Mouse (Mus musculus) stomach, embryonic 16.5 days (tissue): ENCODE data around the gene Scn1a. TPM values are rescaled to one million over a fixed set of nuclear protein-coding genes. Genes with fewer than 3 reads are reported as not detected.
A peak's percentile ranks its signal among the peaks of the same experiment; 100 is the strongest.

ENCODE experiments used
- ATAC-seq: fragments of 200-750 bp; cut with Nextera tagmentation; 2 replicates; pipeline ENCODE4 v1.8.0; 2017; ENCODE audit warnings: moderate number of reproducible peaks, moderate TSS enrichment; ENCODE audit not compliant: insufficient read depth, low FRiP score
- H3K27ac ChIP-seq: fragments of 300-500 bp; sonication (generic); 2 replicates; pipeline ENCODE4 v1.5.1; 2014; ENCODE audit warnings: low read length
- H3K27me3 ChIP-seq: fragments of 300-500 bp; sonication (generic); 2 replicates; pipeline ENCODE4 v1.6.1; 2014; ENCODE audit warnings: low read length, control low read depth, mixed read lengths; ENCODE audit not compliant: control insufficient read depth, insufficient read depth
- H3K36me3 ChIP-seq: fragments of 300-500 bp; sonication (generic); 2 replicates; pipeline ENCODE4 v1.6.1; 2014; ENCODE audit warnings: low read length; ENCODE audit not compliant: control insufficient read depth, insufficient read depth
- H3K4me1 ChIP-seq: fragments of 300-500 bp; sonication (generic); 2 replicates; pipeline ENCODE4 v1.6.1; 2014; ENCODE audit warnings: low read length, control low read depth, mixed read lengths; ENCODE audit not compliant: control insufficient read depth, insufficient read depth
- H3K4me2 ChIP-seq: fragments of 300-500 bp; sonication (generic); 2 replicates; pipeline ENCODE4 v1.6.1; 2014; ENCODE audit warnings: low read depth, low read length, mixed read lengths
- H3K4me3 ChIP-seq: fragments of 300-500 bp; sonication (generic); replicated peaks from 2 replicates; pipeline ENCODE4 v1.5.1; 2014; ENCODE audit warnings: mild to moderate bottlenecking, low read length
- H3K9ac ChIP-seq: fragments of 300-500 bp; sonication (generic); 2 replicates; pipeline ENCODE4 v1.6.1; 2014; ENCODE audit warnings: low read length
- H3K9me3 ChIP-seq: fragments of 300-500 bp; sonication (generic); replicated peaks from 2 replicates; pipeline ENCODE4 v1.6.1; 2016; ENCODE audit warnings: low read length, control low read depth; ENCODE audit not compliant: control insufficient read depth
- WGBS: fragments of 180-500 bp; shearing (Covaris S2); extraction: QIAGEN DNeasy Blood & Tissue Kit; methylation state at CpG from one replicate; pipeline ENCODE4 v1.1.7; 2014; 5-methylcytosine and 5-hydroxymethylcytosine counted together
- polyA plus RNA-seq: library from polyadenylated mRNA; unstranded; fragments of >200 nt; fragmentation: Nextera tagmentation; extraction: Ambion mirVana; gene quantifications from 2 replicates; pipeline ENCODE4 v1.2.1, GENCODE M21; 2015

Gene Scn1a
- polyA plus RNA-seq, 1 experiment from 2014 or later = 0.18 TPM

- H3K4me2 ChIP-seq = no peak overlapping the region
- H3K27me3 ChIP-seq = no peaks in the 10 kb centered on the region
Observed at GRCm38 (mm10) chr2:66336396-66336795, 104.2 kb downstream of the Scn1a start.

DNA sequence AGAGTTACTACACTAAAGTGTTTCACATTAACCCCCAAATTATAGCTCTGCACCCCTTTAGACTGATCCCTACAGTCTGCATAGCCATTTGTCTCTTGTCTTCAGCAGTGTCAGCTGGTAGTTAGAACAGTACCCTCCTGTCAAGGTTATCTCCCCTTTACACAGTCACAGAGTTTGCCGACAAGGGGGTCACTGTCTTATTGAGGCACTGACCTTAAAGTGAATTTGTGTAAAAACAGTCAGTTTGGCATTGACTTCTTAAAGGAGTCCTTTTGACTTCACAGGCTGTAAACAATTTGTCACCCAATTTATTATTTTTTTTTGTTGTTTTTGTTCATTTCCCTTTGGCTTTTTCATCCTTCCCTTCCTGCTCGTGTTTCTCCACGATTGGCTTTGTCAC is 168.1 kb downstream of the Scn1a start:
- no peaks in the 10 kb centered on the region for H3K9me3 ChIP-seq
- H3K4me3 ChIP-seq = no peak overlapping the region
- no peak for ATAC-seq
- H3K4me1 ChIP-seq = no peaks in the 10 kb centered on the region
- no peaks in the 10 kb centered on the region for H3K36me3 ChIP-seq
- H3K4me2 ChIP-seq = no peak overlapping the region
- H3K27ac ChIP-seq = no peak overlapping the region
- no peaks in the 10 kb centered on the region for H3K27me3 ChIP-seq
- 76% methylated on average over 3 of the region's 3 CpGs for WGBS
- H3K9ac ChIP-seq = no peak overlapping the region

More at GRCm38 (mm10) chr2:66336396-66336795, 104.2 kb downstream of the Scn1a start:
- Histone ChIP-seq H3K36me3 (no peaks in the 10 kb centered on the region), H3K9me3 (no peaks in the 10 kb centered on the region), H3K27ac (no peak overlapping the region), H3K9ac (no peak overlapping the region), H3K4me3 (no peak overlapping the region), H3K4me1 (no peaks in the 10 kb centered on the region)
- WGBS = 69% methylated on average over 6 of the region's 6 CpGs
- no peak for ATAC-seq

DNA sequence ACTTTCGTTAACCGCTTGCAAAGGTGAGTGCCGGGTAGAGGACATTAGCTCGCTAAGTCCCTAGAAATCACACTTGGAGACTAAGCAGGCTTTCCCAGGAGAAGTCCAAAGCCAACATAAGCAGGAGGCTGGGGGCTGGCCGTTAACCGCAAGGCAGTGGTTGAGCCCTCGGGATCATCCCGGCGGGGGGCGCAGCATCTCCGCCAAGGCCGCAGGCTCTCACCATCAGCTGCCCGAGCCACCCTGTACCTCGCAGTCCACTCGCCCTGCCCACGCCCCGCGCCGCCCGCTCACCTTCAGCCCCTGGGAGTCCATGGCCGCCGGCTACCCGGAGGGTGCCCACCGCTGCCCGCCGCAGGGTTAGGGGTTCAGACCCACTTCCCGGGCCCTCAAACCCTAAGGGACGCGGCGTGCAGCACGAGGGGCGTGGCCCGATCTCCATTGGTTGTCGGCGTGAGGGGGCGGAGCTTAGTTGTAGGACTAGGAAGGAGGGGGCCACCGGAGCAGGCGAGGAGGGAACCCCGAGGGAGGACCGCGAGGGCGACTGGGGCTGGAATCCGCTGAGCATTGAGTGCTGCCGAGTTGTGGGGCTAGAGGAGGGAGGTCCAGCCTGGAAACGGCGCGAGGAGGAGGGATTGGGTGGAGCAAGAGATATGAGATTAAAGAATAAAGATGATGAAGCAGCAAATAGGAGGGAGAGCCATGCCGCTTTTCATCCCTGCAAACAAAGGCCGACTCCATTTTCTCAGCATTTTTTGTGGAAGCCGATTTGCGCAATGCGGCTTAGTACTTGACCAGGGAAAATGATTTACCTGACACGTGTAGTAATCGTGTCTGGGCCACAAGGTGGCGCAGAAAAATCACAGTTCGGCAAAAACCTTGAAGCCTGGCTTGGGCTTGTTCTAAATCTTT is 184.2 kb downstream of the Scn1a start, which contains the start of gene Ttc21b:
TSS of gene Ttc21b (minus strand) at position 398 of the 912 bp plus-strand sequence.
- Histone ChIP-seq H3K9ac (peak within 1 kb of the TSS; percentile 83), H3K27me3 (no peaks in the 10 kb centered on the region), H3K27ac (peak within 1 kb of the TSS; percentile 42; the same call in 1 of the 2 replicates), H3K4me3 (peak within 1 kb of the TSS; percentile 89), H3K4me1 (peaks cover 7% of the 10 kb centered on the region; the same call in 1 of the 2 replicates), H3K4me2 (peak within 1 kb of the TSS; percentile 65), H3K36me3 (no peaks in the 10 kb centered on the region), H3K9me3 (no peaks in the 10 kb centered on the region)
- WGBS = under 1% methylated on average over 56 of the region's 56 CpGs
- ATAC-seq = peak; percentile 99

DNA sequence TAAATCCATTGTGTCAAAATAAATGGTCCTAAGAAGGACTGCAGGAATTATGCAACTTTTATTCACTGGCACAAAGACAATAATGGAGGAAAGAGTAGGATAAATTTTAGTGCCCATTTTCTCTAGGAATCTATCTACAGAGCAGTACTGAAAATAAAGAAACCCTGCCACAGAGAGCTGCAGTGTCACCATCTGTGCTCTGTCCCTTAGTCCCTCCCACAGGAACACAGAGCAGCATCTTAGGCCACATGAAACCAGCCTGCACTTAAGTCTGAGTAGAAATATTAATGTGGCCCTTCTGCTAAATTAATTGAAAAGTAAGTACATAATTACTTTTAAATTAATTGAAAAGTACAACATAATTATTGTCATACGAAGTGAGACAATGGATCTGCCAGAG is 196.6 kb downstream of the Scn1a start:
- no peak overlapping the region for H3K4me2 ChIP-seq

GRCm38 (mm10) chr2:66240334-66240733 is 200.3 kb downstream of the Scn1a start:
- Histone ChIP-seq H3K4me2 (no peak overlapping the region), H3K27me3 (no peaks in the 10 kb centered on the region), H3K9me3 (no peaks in the 10 kb centered on the region), H3K27ac (no peak overlapping the region), H3K4me1 (no peaks in the 10 kb centered on the region), H3K36me3 (no peaks in the 10 kb centered on the region; the same call in 1 of the 2 replicates), H3K4me3 (no peak overlapping the region), H3K9ac (no peak overlapping the region)
- ATAC-seq = no peak
- WGBS = 81% methylated on average over 1 of the region's 1 CpGs

More for the DNA sequence above, 196.6 kb downstream of the Scn1a start:
- peaks cover 4% of the 10 kb centered on the region; the same call in 1 of the 2 replicates for H3K36me3 ChIP-seq
- no peak overlapping the region for H3K27ac ChIP-seq
- no peaks in the 10 kb centered on the region for H3K4me1 ChIP-seq
- ATAC-seq = no peak
- H3K9ac ChIP-seq = no peak overlapping the region
- H3K27me3 ChIP-seq = no peaks in the 10 kb centered on the region
- H3K9me3 ChIP-seq = no peaks in the 10 kb centered on the region
- WGBS = 88% methylated on average over 1 of the region's 1 CpGs
- H3K4me3 ChIP-seq = no peak overlapping the region

- Histone ChIP-seq H3K4me3 (no peak overlapping the region), H3K27ac (no peak overlapping the region), H3K9me3 (no peaks in the 10 kb centered on the region), H3K27me3 (no peaks in the 10 kb centered on the region), H3K9ac (no peak overlapping the region), H3K4me2 (no peak overlapping the region), H3K4me1 (no peaks in the 10 kb centered on the region), H3K36me3 (no peaks in the 10 kb centered on the region; the same call in 1 of the 2 replicates)
- 88% methylated on average over 5 of the region's 5 CpGs for WGBS
- ATAC-seq = no peak
Observed at GRCm38 (mm10) chr2:66238886-66239285, 201.8 kb downstream of the Scn1a start.

DNA sequence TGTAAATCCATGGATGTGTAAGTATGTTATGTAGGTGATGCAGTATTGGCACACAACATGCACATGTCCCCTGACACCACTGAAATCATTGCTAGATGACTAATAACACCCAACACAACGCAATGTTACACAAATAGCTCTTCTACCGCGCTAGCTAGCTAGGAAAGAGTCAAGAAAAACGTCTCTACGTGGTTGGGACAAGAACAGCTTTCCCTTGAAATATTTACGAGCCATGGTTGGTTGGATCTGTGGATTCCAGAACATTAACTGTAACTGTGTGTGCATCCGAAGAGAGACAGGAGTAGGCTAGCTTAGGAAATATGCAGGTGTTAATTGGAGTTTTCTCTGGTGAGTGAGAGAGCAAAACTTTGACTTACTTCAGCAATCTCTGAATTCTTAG is 219.7 kb downstream of the Scn1a start:
- H3K27ac ChIP-seq = no peak overlapping the region
- no peak for ATAC-seq
- WGBS = 93% methylated on average over 7 of the region's 7 CpGs
- no peaks in the 10 kb centered on the region for H3K9me3 ChIP-seq
- 0 out of 2 replicates have a peak, but pooled peaks cover 3% of the 10 kb centered on the region for H3K36me3 ChIP-seq
- no peak overlapping the region for H3K4me3 ChIP-seq
- no peaks in the 10 kb centered on the region for H3K27me3 ChIP-seq
- no peak overlapping the region for H3K4me2 ChIP-seq
- no peak overlapping the region for H3K9ac ChIP-seq
- no peaks in the 10 kb centered on the region for H3K4me1 ChIP-seq

Other genes with a start within 250 kb of the Scn1a start
- 11.7 and 12.6 TPM in 2 replicates for gene Ttc21b, start 184.2 kb downstream of the Scn1a start, polyA plus RNA-seq
- gene Scn9a, start 194.1 kb upstream of the Scn1a start, polyA plus RNA-seq = 1.1 TPM in 2 replicates